Mouse (Mus musculus) liver, embryonic 13.5 days (tissue): ENCODE measurements at regions not wholly inside any gene's neighbourhood (a gene's known extent, or its start where the extent isn't known, plus 50 kb on each side); places are given as distances from the start of the nearest gene placed in this dataset.

Experiments used
- ATAC-seq: fragments of 200-750 bp; cut with Nextera tagmentation; 2 replicates; pipeline ENCODE4 v1.8.0; 2017; ENCODE audit warnings: low read depth, mild to moderate bottlenecking, moderate number of reproducible peaks, moderate library complexity
- DNase-seq: peaks from one replicate; pipeline ENCODE4 v3.0.0; 2022
- H3K27ac ChIP-seq: fragments of 300-500 bp; sonication (generic); 2 replicates; pipeline ENCODE4 v1.5.1; 2015; ENCODE audit warnings: moderate library complexity, mild to moderate bottlenecking, inconsistent platforms
- H3K27me3 ChIP-seq: fragments of 300-500 bp; sonication (generic); 2 replicates; pipeline ENCODE4 v1.6.1; 2015; ENCODE audit warnings: mild to moderate bottlenecking, inconsistent platforms
- H3K36me3 ChIP-seq: fragments of 300-500 bp; sonication (generic); 2 replicates; pipeline ENCODE4 v1.6.1; 2015; ENCODE audit warnings: mild to moderate bottlenecking, inconsistent platforms
- H3K4me1 ChIP-seq: fragments of 300-500 bp; sonication (generic); replicated peaks from 2 replicates; pipeline ENCODE4 v1.6.1; 2015; ENCODE audit warnings: inconsistent platforms
- H3K4me2 ChIP-seq: fragments of 300-500 bp; sonication (generic); 2 replicates; pipeline ENCODE4 v1.6.1; 2015; ENCODE audit warnings: inconsistent platforms, mild to moderate bottlenecking, moderate library complexity
- H3K4me3 ChIP-seq: fragments of 300-500 bp; sonication (generic); replicated peaks from 2 replicates; pipeline ENCODE4 v1.5.1; 2015; ENCODE audit warnings: mild to moderate bottlenecking, inconsistent platforms
- H3K9ac ChIP-seq: fragments of 300-500 bp; sonication (generic); 2 replicates; pipeline ENCODE4 v1.6.1; 2015; ENCODE audit warnings: mild to moderate bottlenecking, inconsistent platforms
- H3K9me3 ChIP-seq: fragments of 300-500 bp; sonication (generic); replicated peaks from 2 replicates; pipeline ENCODE4 v1.6.1; 2016; ENCODE audit warnings: inconsistent platforms
- WGBS: fragments of 180-500 bp; shearing (Covaris S2); methylation state at CpG from one replicate; pipeline ENCODE4 v1.1.7; 2015; ENCODE audit not compliant: insufficient replicate concordance; 5-methylcytosine and 5-hydroxymethylcytosine counted together

DNA sequence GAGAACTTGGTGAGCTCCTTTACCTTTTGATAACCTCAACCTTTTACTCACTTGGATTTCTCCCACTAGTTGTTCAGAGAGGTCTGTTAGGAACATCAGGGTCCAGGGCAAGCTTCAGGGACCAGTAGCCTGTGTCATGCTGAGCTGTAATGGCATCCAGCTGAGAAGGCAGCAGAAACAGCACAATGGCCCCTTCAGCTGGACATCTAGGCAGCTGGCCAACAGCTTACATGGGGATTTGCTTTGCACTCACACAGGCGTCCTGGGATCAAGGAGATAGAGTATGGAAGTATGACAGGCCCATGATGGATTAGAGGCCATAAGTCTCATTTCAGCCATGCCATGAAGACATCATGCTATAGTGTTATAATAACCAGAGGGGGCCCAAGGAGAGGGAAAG, 320.2 kb upstream of the Irx1 start:
- Histone ChIP-seq H3K4me1 (no peaks in the 10 kb centered on the region), H3K27me3 (no peaks in the 10 kb centered on the region), H3K4me2 (no peak overlapping the region), H3K36me3 (no peaks in the 10 kb centered on the region), H3K9ac (no peak overlapping the region), H3K4me3 (no peak overlapping the region), H3K27ac (no peak overlapping the region), H3K9me3 (no peaks in the 10 kb centered on the region)
- DNase-seq, result no peak
- no peak for ATAC-seq
- 33% methylated on average over 1 of the region's 1 CpGs for WGBS

DNA sequence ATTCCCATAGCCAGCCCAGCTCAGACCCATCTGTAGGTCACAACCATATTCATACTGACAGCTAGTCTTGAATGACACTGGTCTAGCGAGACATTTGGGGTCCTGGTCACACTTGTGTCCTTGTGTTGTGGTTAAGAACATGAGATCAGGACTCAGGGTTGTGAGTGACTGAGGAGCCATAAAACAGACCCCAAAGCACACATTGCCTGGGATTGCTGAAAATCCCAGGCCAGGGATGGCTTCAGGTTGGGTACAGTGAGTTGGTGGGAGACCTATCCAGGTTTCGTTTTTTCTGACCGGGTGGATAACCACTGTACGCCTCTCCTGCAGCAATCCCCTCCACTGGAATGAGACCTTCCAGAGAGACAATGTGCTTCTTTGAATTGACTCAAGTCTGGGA, 322.8 kb upstream of the Irx1 start:
- no peak for DNase-seq
- H3K36me3 ChIP-seq, result no peaks in the 10 kb centered on the region
- H3K27me3 ChIP-seq, result no peaks in the 10 kb centered on the region
- H3K4me3 ChIP-seq, result no peak overlapping the region
- WGBS, result 74% methylated on average over 4 of the region's 4 CpGs
- no peak for ATAC-seq
- no peak overlapping the region for H3K27ac ChIP-seq
- no peak overlapping the region for H3K4me2 ChIP-seq
- no peaks in the 10 kb centered on the region for H3K4me1 ChIP-seq
- no peaks in the 10 kb centered on the region for H3K9me3 ChIP-seq
- H3K9ac ChIP-seq, result no peak overlapping the region

DNA sequence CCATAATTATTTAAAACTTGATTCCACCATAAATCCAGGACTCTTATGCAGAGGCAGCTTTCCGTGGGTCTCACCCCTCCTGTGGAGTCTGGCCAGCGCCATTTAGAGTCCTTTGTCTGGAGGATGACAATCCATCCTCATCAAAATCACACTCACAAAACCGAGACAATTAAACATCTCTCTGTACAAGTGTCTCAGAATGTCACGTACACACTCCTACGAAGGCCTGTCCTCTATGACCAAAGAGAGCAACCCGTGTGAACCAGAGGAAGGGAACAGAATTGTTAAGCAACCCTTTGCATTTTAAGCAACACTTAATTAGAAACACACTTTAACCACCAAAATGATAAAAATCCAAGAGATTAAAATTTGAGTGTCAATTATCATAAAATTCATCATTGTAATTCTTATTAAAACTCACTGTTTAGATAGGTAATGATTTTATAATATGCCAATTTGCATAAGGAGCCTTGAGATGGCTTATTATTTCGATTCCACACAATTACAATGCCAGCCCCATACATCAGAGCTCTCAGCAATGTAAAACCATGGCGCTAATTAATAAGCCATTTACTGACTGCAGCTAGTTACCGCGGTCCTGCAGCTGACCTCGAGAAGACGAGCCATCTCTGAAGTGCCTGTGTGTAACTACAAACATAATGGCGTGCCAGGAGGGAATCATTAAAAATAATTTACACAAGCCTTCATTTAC, 325.0 kb upstream of the Irx1 start:
- 48% methylated on average over 13 of the region's 13 CpGs for WGBS
- Histone ChIP-seq H3K9ac (no peak overlapping the region), H3K9me3 (no peaks in the 10 kb centered on the region), H3K4me3 (no peak overlapping the region), H3K27me3 (no peaks in the 10 kb centered on the region), H3K27ac (no peak overlapping the region), H3K4me1 (no peaks in the 10 kb centered on the region), H3K4me2 (no peak overlapping the region), H3K36me3 (no peaks in the 10 kb centered on the region)
- DNase-seq, result no peak
- ATAC-seq, result no peak

DNA sequence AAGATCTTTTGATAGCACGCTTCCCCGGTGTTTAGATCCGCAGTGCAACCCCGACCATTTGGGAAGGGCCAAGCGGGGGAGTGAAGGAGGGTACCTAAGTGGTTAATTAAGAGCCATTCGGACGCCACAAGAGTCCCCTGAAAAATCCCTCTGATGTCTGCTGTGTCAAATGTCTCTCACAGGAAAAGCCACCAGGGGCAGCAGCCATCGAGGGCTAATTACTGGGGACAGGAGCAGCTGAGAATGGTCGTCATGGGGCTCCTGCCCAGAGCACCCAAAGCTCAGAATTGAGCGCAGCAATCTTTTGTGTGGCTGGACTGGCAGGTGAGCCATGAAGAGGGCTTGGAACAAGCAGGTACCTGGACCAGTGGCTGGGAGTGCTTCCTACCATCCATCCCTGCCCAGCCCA, 325.6 kb upstream of the Irx1 start:
- ATAC-seq, result no peak
- Histone ChIP-seq H3K9me3 (no peaks in the 10 kb centered on the region), H3K4me3 (no peak overlapping the region)

DNA sequence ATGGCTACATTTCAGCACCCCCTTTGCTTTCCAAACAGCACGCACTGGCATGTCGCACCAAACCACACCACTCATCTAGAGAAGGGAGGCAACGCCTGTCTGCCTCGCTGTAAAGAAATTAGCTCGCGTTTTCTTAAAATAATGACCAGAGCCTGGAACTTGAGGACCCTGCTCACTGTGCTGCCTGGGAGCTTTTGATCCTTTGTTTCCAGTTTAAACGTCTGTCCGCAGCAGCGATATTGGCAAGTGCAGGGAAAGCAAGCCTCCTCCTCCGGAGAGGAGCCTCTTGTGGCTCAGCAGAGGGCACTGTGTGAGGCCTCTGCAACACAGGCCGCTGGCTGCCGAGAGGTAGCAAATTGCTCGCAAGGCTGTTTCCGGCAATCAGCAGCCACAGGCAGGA, 328.8 kb upstream of the Irx1 start:
- no peak for DNase-seq
- H3K9ac ChIP-seq, result no peak overlapping the region
- ATAC-seq, result no peak
- no peaks in the 10 kb centered on the region for H3K9me3 ChIP-seq
- 14% methylated on average over 14 of the region's 14 CpGs for WGBS
- H3K4me1 ChIP-seq, result no peaks in the 10 kb centered on the region
- H3K36me3 ChIP-seq, result no peaks in the 10 kb centered on the region
- H3K27ac ChIP-seq, result no peak overlapping the region
- H3K27me3 ChIP-seq, result no peaks in the 10 kb centered on the region
- no peak overlapping the region for H3K4me3 ChIP-seq
- no peak overlapping the region for H3K4me2 ChIP-seq

More for the DNA sequence above, 325.6 kb upstream of the Irx1 start:
- Histone ChIP-seq H3K36me3 (no peaks in the 10 kb centered on the region), H3K9ac (no peak overlapping the region), H3K27me3 (no peaks in the 10 kb centered on the region), H3K4me1 (no peaks in the 10 kb centered on the region), H3K4me2 (no peak overlapping the region), H3K27ac (no peak overlapping the region)
- 23% methylated on average over 10 of the region's 10 CpGs for WGBS
- no peak for DNase-seq

DNA sequence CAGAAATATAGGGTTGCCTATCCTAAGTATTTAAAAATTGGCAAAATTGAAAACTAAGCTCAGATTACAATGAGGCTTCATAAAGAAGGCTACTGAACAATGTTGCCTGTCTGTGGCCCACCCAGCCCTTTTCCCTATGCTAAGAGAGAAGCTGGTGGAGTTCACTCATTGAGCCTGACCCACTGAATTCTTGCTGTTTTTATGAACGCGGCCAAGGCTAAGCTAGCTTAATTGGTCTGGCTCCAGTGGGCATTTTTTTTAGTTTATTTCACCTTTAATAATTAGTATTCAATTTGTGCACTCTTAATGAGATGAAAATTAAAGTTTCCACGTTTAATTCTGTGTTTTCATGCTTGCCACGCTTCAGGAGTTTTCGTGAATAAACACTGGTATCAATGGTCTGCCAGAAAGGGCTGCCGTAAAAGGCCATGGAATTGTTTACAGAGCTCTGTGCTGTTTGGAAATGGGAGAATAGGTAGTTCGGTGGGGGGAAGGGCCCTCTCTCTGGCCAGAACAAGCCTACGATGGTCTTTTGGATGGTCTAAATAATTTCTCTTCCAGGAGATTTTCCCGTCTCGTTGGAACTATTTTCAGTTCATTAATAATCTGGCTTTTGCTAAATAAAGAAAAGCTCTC, 329.7 kb upstream of the Irx1 start:
- Histone ChIP-seq H3K27ac (no peak overlapping the region), H3K4me3 (no peak overlapping the region), H3K27me3 (no peaks in the 10 kb centered on the region), H3K36me3 (no peaks in the 10 kb centered on the region), H3K4me1 (no peaks in the 10 kb centered on the region), H3K4me2 (no peak overlapping the region), H3K9me3 (no peaks in the 10 kb centered on the region), H3K9ac (no peak overlapping the region)
- DNase-seq, result no peak
- ATAC-seq, result no peak
- 60% methylated on average over 10 of the region's 10 CpGs for WGBS

DNA sequence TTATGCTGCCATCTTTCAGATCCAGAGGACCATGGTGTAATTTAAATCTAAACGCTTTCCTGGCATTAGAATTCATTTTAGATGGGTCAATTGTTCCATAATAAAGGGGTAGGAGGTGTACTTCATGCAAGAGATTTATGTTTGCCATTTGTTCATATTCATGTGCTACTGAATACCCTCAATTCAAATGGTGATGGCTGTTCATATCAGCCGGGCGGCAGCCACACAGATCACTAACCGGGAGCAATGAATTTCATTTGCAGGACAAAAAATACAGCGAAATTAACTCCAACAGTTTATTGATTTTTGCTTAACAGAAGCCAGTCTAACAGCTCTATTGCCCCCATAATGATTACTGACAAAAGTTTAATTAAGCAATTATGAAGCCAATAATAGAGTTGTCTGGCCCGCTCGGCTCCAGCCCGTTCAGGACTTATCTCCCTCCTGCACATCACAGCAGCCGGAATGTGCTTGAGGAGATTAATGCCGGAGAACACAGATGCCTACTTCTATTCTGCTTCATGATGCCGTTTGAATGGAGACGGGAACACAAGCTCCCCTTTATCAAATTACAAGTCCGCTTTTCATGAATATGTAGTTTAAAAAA, 330.3 kb upstream of the Irx2 start:
- Histone ChIP-seq H3K27me3 (no peaks in the 10 kb centered on the region), H3K36me3 (no peaks in the 10 kb centered on the region), H3K9me3 (no peaks in the 10 kb centered on the region), H3K4me2 (no peak overlapping the region), H3K4me1 (no peaks in the 10 kb centered on the region), H3K4me3 (no peak overlapping the region), H3K27ac (no peak overlapping the region), H3K9ac (no peak overlapping the region)
- no peak for DNase-seq
- no peak for ATAC-seq
- WGBS, result 69% methylated on average over 13 of the region's 13 CpGs

DNA sequence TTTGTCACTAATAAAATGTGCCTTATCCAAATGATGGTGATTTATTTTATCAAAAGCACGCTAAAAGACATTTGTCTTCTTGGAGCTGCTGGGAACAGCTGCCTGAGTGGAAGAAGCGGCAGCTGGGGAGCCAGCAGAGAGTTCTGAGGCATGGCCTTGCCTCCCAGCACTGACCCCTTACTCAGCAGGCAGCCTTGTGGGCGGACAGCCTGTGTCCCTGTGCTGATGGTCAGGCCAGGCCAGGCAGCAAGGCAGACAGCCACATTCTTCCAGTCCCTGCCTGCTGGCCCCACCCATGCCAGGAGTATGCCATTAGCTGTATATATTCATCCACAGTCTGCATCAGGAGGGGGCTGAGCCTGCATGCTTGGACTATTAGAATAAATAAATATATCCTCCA, 329.0 kb upstream of the Irx2 start:
- WGBS, result 41% methylated on average over 3 of the region's 3 CpGs
- no peaks in the 10 kb centered on the region for H3K27me3 ChIP-seq
- H3K36me3 ChIP-seq, result no peaks in the 10 kb centered on the region
- no peak overlapping the region for H3K27ac ChIP-seq
- H3K9me3 ChIP-seq, result no peaks in the 10 kb centered on the region
- DNase-seq (no peak), ATAC-seq (no peak)
- no peak overlapping the region for H3K4me3 ChIP-seq
- no peaks in the 10 kb centered on the region for H3K4me1 ChIP-seq
- H3K4me2 ChIP-seq, result no peak overlapping the region
- H3K9ac ChIP-seq, result no peak overlapping the region

DNA sequence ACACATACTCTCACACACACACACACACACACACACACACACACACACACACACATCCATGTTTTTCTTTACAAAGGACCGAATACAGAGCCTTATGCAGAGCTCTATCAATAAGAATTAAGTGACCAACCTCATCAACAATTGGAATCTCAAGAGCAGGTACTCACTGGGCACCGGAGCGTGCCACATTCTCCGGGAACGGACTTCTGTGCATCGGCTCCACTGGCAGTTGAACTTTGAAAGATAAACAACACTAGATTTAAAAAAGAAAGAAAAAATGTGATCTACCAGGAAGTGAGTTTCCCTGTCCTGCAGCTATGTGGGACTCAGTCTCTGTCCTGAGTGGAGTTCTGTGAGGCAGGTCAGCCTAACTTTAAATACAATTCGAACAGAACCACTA, 327.5 kb upstream of the Irx2 start:
- Histone ChIP-seq H3K27me3 (no peaks in the 10 kb centered on the region), H3K4me1 (no peaks in the 10 kb centered on the region), H3K9ac (no peak overlapping the region), H3K4me2 (no peak overlapping the region), H3K4me3 (no peak overlapping the region), H3K27ac (no peak overlapping the region), H3K36me3 (no peaks in the 10 kb centered on the region), H3K9me3 (no peaks in the 10 kb centered on the region)
- ATAC-seq (no peak), DNase-seq (no peak)
- 70% methylated on average over 7 of the region's 7 CpGs for WGBS

DNA sequence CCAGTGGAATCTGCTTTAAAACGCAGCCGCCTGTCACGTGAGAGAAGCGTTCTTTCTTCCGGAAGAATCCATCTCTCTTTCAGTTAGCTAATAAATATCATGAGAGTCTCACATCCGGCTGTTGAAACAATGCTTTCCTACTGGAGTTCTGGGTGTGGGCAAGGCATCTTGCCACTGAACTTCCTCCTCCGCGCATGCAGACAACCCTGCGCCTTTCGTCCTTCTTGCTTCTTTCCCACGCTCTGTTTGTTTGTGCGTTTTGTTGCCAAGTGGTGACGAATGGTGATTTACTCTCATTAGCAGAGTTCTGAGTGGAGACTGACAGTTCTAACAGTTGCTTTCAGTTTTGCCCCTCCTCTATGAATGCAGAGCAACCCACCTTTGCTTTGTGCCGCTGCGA, 326.8 kb upstream of the Irx2 start:
- ATAC-seq (no peak), DNase-seq (no peak)
- 68% methylated on average over 15 of the region's 15 CpGs for WGBS
- Histone ChIP-seq H3K9ac (no peak overlapping the region), H3K27ac (no peak overlapping the region), H3K9me3 (no peaks in the 10 kb centered on the region), H3K4me3 (no peak overlapping the region), H3K27me3 (no peaks in the 10 kb centered on the region), H3K36me3 (no peaks in the 10 kb centered on the region), H3K4me1 (no peaks in the 10 kb centered on the region), H3K4me2 (no peak overlapping the region)

DNA sequence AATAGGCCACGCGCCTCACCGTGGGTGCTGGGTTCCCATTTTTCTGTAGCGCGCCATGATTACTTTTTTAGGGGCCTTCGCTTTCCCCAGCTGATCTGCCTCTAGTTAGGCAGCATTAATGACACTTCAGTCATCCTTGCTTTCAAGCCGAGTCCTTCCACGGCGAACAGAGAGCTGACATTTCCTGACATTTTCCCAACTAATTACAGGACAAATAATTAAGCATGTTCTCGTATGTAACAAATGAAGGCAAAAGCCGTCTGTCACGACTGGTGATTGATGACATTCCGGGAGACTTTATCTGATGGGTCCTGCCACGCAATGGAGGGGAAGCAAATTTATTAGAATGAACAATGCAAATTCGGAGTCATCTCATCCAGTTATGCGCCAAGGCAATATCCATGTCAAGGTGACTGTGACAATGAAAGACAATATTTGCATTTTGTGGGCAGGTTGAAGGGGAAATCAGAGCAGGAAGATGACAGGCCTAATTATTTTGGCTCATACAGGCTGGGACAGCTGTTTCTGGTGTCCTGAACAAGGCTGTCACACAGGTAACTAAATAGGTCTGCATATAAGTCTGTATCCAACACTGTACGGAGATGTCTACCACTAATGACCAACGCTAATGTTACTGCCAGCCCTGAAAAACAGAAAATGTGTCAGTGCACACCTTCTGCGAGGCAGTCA, 326.0 kb upstream of the Irx2 start:
- H3K4me1 ChIP-seq, result no peaks in the 10 kb centered on the region
- H3K27me3 ChIP-seq, result no peaks in the 10 kb centered on the region
- ATAC-seq (no peak), DNase-seq (no peak)
- H3K9me3 ChIP-seq, result no peaks in the 10 kb centered on the region
- no peak overlapping the region for H3K9ac ChIP-seq
- WGBS, result 77% methylated on average over 19 of the region's 19 CpGs
- no peak overlapping the region for H3K27ac ChIP-seq
- no peak overlapping the region for H3K4me2 ChIP-seq
- H3K36me3 ChIP-seq, result no peaks in the 10 kb centered on the region
- no peak overlapping the region for H3K4me3 ChIP-seq
